Mouse (Mus musculus) myocyte (in vitro differentiated cells): ENCODE data around the gene 2310033P09Rik.

Experiments used
- MAX ChIP-seq: IDR thresholded peaks from one replicate; pipeline ENCODE4 v1.6.1; 2011; ENCODE audit warnings: low read depth, mild to moderate bottlenecking, control low read depth
- MYOD1 ChIP-seq, 3 experiments: IDR thresholded peaks; one replicate each; pipeline ENCODE4 v1.6.1; 2011; ENCODE audit warnings: control low read depth in 2 of 3, low read depth in 2 of 3, mild to moderate bottlenecking in 2 of 3, moderate library complexity in 1 of 3; ENCODE audit not compliant: insufficient read length in 2 of 3, control insufficient read depth in 1 of 3
- POLR2A ChIP-seq: IDR thresholded peaks from one replicate; pipeline ENCODE4 v1.6.1; 2011; ENCODE audit warnings: low read depth, mild to moderate bottlenecking, control low read depth, moderate library complexity; ENCODE audit not compliant: insufficient read length
- TCF12 ChIP-seq: IDR thresholded peaks from one replicate; pipeline ENCODE4 v1.6.1; 2011; ENCODE audit warnings: mild to moderate bottlenecking, control low read depth; ENCODE audit not compliant: poor library complexity, insufficient read depth, severe bottlenecking
- USF1 ChIP-seq: IDR thresholded peaks from one replicate; pipeline ENCODE4 v1.6.1; 2011; ENCODE audit warnings: low read depth, mild to moderate bottlenecking, control low read depth, moderate library complexity

GRCm38 (mm10) chr11:59176921-59177320, 31.2 kb upstream of the 2310033P09Rik start:
- TF ChIP-seq MYOD1 (IDR thresholded peaks at IDR 0.05; ENCODE audit: control insufficient read depth in 1 of 3, insufficient read length in 2 of 3, low read depth in 2 of 3) = no peak
- TF ChIP-seq POLR2A = no peak
- no peak for TF ChIP-seq TCF12
- no peak for TF ChIP-seq USF1
- no peak for TF ChIP-seq MAX
